Mouse (Mus musculus): ENCODE results near the gene Klrb1a.

Gene Klrb1a

DNA sequence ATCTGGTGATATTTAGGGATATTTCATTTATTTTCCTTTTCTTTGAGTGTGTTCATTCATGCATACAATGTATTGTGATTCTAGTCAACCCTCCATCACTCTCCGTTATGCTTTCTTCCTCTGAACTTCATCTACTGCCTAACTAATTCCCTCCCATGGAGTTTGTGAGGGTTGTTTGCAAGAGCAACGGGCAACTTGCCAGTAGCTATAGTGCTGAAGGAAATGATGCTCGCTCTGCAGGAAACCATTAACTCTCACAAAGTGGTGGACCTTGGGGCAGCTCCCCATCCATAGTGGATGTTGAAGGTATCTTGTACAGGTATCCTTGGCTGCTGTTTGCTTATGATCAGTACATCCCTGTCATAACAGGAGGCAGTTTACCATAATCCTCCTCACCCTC, 21.3 kb downstream of the Klrb1a start:
- no peak for DNase-seq (ENCODE audit: low read depth, low spot score)

DNA sequence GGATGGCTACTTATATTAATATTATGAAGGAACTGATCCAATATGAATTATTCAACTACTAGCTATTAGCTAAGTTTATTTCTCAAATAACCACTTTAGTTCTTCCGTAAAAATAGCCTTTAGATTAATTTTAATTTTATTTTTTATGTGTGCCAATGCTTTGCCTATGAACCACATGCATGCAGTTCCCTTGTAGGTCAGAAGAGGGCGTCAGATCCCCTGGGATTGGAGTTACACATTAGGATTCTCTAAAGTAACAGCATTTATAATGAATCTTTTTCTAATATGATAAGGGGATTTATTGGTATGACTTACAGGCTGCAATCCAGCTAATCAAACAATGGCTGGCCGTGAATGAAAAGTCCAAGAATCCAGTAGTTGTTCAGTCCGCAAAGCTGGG, 23.8 kb downstream of the Klrb1a start:
- no peak for DNase-seq (ENCODE audit: low read depth, low spot score)

DNA sequence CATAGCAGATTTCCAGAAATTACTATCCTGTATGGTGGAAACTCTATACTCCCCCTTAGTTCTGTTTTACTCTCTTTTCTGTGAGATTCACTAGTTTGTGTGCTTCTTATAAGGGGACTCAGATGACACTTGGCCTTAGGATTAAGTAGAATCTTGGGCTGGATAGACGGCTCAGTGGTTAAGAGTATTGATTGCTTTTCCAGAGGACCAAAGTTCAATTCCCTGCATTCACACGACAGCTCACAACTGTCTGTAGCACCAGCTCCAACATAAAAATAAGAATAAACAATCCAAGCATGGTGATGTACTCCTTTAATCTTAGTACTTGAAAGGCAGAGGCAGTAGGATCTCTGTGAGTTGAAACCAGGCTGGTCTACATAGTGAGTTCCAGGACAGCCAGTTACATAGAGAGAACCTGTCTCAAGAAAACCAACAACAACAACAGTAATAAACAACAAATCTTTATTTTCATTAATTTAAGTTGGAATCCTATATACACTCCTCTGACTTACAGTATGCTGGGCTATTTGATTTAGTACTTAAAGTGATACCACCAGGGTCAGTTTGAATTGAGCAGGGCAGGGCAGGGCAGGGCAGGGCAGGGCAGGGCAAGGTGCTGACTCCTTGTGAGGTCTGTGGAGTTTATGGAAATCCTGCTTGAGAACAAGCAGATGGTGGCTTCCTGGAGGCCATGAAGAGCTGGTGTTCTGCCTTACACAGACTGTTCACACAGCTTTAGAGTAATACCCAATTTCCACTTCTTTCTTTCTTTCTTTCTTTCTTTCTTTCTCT, 24.9 kb downstream of the Klrb1a start:
- DNase-seq (ENCODE audit: low read depth, low spot score) = no peak

DNA sequence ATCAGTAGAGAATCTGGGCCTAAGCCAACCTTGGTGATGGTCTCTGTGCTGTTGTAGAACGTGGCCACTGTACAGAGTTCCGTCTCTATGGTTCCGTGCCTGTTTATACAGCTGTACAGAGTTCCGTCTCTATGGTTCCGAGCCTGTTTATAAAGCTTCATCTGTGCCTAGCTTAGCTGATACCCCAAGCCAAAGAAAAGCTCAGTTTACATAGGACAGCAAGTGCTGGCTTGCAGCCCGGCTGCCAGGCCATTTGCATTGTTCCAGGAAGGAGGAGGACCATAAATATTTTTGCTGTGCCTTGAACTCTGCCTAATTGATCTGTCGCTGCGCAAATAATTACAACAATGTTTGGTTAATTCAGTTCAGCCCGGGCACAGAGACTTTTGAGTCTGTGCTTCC, 26.2 kb downstream of the Klrb1a start:
- no peak for DNase-seq (ENCODE audit: low read depth, low spot score)

DNA sequence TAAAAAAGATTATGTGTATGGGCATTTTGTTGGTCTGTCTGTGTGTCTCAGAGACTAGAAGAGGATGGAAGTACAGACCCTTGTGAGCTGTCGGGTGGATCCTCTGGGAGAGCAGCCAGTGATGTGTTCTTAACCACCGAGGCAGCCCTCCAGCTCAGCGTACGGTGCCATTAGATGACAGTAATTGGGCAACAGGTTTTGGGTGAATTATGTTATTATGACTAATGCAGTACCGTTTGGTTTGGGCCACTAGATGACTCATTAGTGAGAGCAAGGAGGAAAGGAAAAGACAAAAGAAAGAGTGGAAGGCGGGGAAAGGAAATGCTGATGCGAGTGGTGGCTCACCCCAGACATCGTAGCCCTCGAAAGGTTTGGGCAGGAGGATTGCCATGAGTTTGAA, 28.7 kb downstream of the Klrb1a start:
- DNase-seq (ENCODE audit: low read depth, low spot score) = no peak

DNA sequence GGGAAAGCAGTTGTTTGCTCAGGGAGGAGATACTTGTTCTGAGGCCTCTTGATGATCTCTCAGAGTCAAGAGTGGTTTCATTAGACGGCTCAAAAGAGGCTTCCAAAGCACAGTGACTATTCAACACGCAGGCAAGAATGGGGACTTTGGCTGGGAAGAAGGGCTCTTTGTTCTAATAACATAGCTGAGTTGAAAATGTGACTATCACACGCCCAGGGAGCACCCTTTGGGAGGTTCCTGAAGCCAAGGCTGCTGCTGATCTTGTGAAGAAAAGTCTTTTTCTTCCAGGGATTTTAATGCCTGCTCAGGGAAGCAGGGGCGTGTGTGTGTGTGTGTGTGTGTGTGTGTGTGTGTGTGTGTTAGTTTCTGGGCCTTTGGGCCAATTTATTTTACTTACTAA, 33.9 kb downstream of the Klrb1a start:
- no peak for DNase-seq (ENCODE audit: low read depth, low spot score)

DNA sequence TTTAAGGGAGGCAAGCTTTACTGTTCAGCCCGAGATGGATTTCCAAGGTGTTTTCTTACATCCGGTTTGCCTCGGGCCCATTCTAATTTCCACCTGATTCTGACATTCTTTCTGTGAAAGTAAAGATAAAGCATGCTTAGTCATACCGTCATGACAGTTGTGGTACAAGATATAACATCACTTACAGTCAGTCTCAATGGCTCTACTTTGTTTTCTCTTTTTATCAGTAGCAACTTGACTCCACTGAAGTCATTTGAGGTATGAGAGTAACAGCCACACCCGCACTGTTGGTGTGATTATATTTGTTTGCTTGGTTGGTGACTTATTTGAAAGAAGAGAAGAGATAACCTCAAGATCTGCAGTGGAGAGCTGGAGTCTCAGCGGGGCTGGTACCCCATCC, 35.7 kb downstream of the Klrb1a start:
- no peak for DNase-seq (ENCODE audit: low read depth, low spot score)

DNA sequence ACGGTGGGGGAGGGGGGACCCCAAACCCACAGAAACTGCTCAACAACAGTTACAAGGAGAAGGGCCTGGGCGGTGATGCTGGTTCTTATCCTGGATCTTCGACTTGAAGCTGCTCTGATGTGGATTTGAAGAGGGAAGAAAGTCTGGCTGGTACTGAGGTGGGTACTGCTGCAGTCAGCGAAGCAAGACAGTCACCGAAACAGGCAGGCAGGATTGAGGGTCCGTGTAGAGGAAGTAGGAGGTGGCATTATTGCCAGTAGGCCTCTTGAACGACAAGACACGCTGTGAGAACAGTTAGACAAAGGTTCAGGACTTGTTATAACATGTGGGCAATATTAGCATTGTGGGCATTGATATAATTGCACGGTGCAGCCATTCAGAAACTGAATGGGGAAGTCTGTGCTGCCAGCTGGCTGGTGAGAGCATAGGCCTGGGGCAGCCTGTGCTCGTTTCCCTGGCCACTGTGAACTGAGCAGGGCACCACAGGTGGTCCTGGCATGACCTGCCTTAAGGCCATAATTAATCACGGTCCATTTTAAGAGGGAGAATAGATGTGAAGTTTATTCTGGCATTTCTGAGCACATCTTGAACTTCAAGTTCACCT, 37.6 kb downstream of the Klrb1a start:
- DNase-seq (ENCODE audit: low read depth, low spot score) = no peak

DNA sequence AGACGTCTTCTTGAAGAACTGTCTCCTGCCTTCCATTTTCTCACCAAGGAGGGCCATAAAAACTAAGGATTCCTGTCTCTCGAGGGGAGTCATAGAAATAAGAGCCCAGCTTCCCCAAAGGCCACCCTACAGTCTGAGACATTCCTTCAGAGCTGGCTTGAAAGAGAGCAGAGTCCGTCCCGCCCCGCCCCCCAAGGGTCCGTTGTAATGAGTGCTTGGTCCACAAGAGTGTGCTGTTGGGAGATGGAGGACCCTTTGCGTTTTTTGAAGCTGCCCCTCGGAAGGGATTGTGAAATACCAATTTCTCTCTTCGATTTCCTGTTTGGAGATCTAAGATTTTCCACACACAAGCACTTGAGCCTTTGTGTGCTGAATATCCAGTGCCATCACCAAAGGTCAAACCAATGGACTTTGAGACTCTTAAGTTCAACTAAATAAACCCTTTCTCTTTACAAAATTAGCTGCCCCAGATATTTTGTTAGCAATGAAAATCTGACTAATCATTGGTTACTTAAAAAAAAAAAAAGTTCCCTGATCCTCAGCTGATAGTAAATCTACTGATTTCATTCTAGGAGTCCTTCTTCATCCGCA, 39.2 kb downstream of the Klrb1a start:
- no peak for DNase-seq (ENCODE audit: low read depth, low spot score)

DNA sequence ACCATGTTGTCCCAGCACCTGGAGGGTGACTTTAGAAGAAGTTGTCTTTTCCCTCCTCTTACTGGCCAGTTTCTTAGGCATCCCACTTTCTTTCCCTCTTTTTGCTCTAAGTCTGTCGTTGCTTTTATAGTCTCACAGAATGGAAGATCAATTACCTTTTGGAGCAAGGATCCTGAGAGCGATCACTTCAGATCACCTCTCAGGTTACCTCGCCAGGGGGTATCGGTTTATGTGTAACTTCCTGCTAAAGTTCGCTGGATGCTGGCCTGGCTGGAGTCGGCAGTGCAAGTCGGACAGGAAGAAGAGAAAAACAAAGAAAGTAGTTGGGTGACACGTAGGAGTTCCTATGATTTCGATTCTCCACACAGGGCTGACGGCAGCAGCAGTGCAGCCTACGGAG, 41.8 kb downstream of the Klrb1a start, which contains the start of gene A2ml1:
A2ml1 (minus strand) TSS at position 101 of the 400 bp plus-strand sequence.
- DNase-seq (ENCODE audit: low read depth, low spot score) = no peak

DNA sequence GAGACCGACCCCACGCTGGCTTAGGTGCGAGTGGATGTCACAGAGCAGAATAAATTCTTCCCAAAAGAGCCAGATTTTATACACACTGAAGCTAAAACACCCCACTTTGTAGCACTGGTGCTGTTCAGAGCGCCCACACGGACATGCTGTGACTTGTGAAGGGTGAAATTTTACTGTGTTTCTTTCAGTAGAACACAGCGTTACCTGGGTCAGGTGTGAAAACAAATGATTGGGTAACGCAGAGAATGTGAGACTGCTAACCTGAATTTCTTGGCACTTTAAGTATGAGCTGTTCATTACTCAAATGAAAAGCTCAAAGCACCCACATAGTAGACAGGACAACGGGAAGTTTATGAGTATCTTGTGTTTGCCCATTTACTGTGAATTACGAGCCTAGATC, 46.0 kb downstream of the Klrb1a start:
- no peak for DNase-seq (ENCODE audit: low read depth, low spot score)

DNA sequence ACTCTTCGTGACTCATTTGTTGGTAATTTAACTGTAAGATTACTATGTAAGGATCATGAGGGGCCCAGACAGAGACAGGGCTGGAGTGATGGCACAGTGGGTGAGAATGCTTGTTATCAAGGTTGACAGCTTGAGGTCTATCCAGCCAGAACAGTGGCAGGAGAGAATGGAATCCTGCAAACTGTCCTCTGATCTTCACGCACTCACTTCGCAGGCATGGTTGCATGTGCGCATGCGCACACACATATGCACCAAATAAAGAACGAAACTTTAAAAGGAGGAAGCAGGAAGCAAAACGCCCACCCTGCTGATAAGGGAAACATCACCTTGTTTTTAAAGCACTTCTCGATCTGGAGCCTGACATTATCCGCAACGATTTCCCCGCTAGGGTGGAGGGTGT, 56.7 kb downstream of the Klrb1a start:
- DNase-seq (ENCODE audit: low read depth, low spot score) = no peak

Data from CD4-positive helper T cell, adult 2 months (primary cell).